Mouse (Mus musculus) neural tube, embryonic 10.5 days (tissue): ENCODE measurements around the gene Vat1l.

ENCODE experiments used
- DNase-seq: peaks from one replicate; pipeline ENCODE4 v3.0.0-alpha.2; 2017; ENCODE audit warnings: low spot score; ENCODE audit errors: extremely low spot score

The Vat1l gene

GRCm38 (mm10) chr8:114390465-114391254, 185.2 kb downstream of the Vat1l start:
- no peak for DNase-seq

GRCm38 (mm10) chr8:114398326-114398725, 192.9 kb downstream of the Vat1l start:
- DNase-seq = no peak

GRCm38 (mm10) chr8:114399273-114399672, 193.9 kb downstream of the Vat1l start:
- DNase-seq = no peak

- no peak for DNase-seq
Observed at GRCm38 (mm10) chr8:114401679-114402078, 196.3 kb downstream of the Vat1l start.

DNA sequence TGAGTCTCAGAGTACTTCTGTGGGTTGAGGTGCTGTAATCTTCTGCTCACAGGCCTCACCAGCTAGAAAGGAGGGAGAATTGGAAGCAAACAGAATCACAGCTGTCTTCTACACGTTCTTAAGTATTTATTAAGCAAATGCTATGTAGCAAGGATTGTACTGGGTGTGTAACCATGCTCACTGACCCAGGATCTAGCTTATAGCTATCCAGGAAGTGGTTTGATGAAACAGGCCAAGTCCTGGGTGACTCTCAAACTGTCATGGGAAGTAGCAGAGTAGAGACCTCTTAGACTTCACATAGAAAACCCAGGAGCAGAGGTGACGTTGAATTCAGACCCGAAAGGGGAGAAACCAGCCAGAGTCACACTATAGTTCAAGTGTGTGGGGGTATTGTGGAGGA, 206.0 kb downstream of the Vat1l start:
- DNase-seq = no peak

DNA sequence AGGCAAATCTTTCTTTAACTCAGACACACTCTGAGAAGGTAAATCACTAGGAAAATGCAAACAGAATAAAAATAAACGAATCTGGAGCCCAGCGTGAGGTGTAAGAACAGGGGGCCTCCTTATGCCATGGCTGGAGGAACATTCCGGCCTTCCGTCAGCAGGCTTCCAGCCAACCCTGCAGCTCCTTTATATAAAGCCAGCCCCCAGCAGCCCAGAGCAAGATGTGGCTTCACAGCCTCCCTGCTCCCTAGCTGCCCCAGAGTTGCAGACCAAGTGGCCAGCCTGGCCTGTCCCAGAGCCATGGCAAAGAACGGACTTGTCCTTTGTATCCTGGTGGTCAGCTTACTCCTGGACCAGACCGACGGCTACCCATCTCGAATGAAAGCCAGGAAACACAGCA, 212.4 kb downstream of the Vat1l start, which contains the start of gene Clec3a:
Clec3a (plus strand) TSS at position 301 of the 400 bp plus-strand sequence.
- DNase-seq = no peak

DNA sequence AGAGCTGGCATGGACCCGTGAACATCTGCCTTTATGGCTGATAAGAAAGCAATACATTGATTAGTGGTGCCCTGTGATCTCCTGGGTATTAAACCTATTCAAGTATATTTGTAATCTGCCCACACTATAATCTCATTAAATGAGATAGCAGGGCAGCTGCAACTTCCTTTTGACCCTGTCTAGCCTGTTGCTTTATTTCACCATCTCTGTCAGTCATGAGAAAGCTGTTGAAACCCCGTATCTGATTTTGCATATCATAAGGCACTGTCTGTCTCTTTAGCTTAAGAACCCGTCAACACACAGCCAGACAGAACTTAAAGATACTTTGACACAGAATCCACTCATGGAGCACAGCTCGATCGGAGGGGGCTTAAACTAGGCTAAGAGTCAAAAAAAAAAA, 213.1 kb downstream of the Vat1l start:
- no peak for DNase-seq

GRCm38 (mm10) chr8:114418904-114419303, 213.5 kb downstream of the Vat1l start:
- no peak for DNase-seq

- DNase-seq = no peak
Observed at GRCm38 (mm10) chr8:114421544-114421943, 216.1 kb downstream of the Vat1l start.
